Mouse (Mus musculus) telencephalon, adult 2 months (tissue): ENCODE results near the gene Klf3.
"Not testable (repeated sequence)": the region's sequence is repeated elsewhere in the genome, so short reads cannot be mapped to it uniquely, and the experiment has no call there.

ENCODE experiments used
- DNase-seq: peaks from one replicate; pipeline ENCODE4 v3.0.0-alpha.2; 2011; ENCODE audit warnings: low read depth, low spot score

The Klf3 gene

DNA sequence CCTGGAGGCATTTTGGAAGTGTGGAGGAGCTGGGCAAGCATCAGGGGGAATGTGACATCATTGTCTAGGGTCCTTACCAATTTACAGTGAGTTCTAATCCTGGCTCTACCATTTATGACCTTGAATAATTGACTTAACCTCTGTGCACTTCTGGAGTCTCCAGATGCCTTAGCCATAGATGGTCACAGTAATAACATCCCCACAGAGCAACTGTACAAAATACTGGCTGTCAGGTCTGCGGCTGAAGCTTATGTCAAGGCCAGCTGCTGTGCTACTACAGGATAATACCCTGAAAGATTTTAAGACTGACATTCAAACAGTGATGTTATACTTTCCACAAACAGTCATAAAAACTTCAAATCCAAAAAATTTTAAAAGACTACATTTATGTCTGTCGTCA, 75.3 kb downstream of the Klf3 start:
- DNase-seq, result no peak

DNA sequence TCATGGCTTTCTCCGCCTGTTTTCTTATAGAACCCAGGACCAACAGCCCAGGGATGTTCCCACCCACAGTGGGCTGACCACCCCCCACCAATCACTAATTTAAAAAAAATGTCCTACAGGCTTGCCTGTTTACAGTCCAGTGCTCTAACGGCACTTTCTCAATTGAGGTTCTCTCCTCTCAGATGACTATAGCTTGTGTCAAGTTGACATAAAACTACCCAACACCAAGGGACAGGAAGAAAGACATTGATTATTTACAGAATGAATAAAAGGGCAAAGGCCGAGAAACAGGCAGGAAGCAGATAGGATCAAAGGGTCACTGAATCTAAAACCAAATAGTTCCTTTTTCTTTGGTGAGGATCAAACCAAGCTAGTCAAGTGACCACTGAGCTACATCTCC, 76.1 kb downstream of the Klf3 start:
- DNase-seq, result no peak

DNA sequence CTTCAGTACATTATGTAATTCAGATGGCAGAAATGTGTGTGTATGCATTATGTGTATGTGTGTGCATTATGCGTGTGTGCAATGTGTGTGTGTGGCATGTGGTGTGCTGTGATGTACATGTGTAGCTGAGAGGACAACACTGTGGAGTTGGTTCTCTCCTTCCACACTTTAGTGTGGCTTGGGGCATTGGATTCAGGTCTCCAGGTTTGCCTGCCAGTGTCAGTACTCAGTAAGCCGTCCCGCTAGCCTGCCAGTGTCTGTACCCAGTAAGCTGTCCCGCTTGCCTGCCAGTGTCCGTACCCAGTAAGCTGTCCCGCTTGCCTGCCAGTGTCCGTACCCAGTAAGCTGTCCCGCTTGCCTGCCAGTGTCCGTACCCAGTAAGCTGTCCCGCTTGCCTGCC, 78.4 kb downstream of the Klf3 start:
- not testable (repeated sequence) for DNase-seq

DNA sequence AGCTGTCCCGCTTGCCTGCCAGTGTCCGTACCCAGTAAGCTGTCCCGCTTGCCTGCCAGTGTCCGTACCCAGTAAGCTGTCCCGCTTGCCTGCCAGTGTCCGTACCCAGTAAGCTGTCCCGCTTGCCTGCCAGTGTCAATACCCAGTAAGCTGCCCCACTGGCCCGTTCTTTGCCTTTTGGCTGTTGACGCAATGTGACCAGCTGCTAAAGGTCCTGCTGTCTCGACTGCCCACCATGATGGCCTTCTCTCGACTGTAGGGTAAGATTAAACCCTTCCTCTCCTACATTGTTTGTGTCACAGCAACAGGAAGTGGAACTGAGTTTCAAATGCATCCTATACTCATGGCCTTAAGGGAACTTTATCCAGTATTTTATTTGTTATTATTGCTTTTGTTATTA, 78.8 kb downstream of the Klf3 start:
- DNase-seq, result not testable (repeated sequence)
